Mouse (Mus musculus) cerebral cortex, adult 2 months (tissue): Measurements from ENCODE around the gene Insyn1.

Experiments
- WGBS: fragments of 180-500 bp; shearing (Covaris S2); methylation state at CpG from one replicate; pipeline ENCODE4 v1.1.7; 2018; 5-methylcytosine and 5-hydroxymethylcytosine counted together

The Insyn1 gene

GRCm38 (mm10) chr9:58489133-58489864 is 896 bp downstream of the Insyn1 start:
- WGBS = 6% methylated on average over 13 of the region's 13 CpGs

GRCm38 (mm10) chr9:58489865-58490165 is 1.4 kb downstream of the Insyn1 start:
- WGBS = 11% methylated on average over 7 of the region's 7 CpGs

GRCm38 (mm10) chr9:58490391-58490790 is 2.0 kb downstream of the Insyn1 start:
- whole genome bisulfite sequencing = 55% methylated on average over 2 of the region's 2 CpGs

GRCm38 (mm10) chr9:58495035-58495434 is 6.6 kb downstream of the Insyn1 start:
- 34% methylated on average over 2 of the region's 2 CpGs for WGBS

DNA sequence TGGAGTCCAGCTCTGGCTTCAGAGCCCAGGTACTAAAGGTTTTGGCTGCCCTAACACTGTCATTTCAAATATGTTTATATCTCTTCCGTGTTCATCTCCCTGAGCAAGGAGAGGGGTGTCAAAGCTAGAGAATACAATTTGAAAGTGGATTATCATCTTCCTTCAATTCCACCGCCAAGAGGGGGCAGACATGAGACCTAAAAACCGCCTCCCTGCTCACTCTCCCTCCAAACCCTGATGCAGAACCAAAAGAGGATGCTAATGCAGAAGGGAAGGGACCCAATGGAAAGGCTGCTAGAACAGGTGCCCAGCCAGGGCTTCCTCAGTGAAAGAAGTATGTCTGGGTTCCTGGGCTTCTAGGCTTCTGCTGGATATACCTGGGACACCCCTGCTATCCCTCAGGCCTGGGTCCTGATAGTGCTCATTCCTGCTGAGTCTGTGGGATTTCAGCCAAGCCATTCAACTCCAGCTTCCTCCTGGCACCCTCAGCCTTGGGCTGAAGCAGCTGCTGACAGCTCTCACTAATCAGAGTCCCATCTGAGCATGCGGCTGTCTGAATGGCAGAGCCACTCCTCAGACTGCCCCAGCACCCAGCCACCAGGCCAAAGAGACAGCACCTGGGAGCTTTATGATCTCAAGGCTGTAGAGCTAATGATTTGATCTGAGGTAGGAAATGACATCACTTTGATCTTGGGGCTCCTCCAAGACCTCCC is 8.2 kb downstream of the Insyn1 start:
- WGBS = 25% methylated on average over 4 of the region's 4 CpGs

GRCm38 (mm10) chr9:58497942-58498341 is 9.5 kb downstream of the Insyn1 start:
- 59% methylated on average over 4 of the region's 4 CpGs for WGBS

GRCm38 (mm10) chr9:58500946-58501345 is 12.5 kb downstream of the Insyn1 start:
- 80% methylated on average over 5 of the region's 5 CpGs for WGBS

DNA sequence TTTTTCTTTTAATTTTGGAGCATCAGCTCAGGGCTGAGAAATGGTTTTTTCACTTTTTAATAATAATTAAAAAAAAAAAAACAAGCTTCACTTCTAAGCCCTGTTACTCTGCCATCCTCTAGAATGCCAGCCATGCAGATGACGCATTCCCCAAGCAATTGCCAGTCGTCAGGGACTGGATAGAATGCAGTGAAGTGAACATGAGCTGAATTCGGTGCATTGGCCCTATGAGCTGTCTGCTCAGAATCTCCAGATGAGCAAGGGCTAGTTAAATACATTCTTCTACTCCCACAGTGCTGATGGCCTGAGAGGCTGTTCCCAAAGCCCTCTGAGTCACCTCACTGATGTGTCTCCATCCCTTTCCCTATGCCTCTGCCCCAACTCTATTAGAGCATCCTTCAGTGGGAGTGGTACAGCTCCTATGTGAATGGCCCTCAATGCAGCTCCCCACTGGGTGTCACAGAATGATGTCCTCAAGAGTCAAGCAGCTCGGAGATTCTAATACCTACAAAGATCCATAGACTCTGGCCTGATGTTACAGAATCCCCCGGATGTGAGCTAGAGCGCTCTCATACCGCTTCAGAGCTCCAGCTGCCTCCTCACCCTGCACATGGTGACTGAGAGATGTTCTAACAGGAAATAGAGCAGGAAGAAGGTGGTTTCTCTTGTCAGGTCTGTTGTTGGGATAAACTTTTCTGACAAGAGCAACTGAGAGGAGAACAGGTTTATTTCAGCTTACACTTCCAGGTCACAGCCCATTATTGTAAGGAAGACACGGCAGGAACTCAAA is 19.0 kb downstream of the Insyn1 start:
- 80% methylated on average over 8 of the region's 8 CpGs for WGBS

GRCm38 (mm10) chr9:58510452-58510851 is 22.0 kb downstream of the Insyn1 start:
- WGBS = 89% methylated on average over 5 of the region's 5 CpGs

GRCm38 (mm10) chr9:58513749-58514148 is 25.3 kb downstream of the Insyn1 start:
- 78% methylated on average over 5 of the region's 5 CpGs for WGBS

DNA sequence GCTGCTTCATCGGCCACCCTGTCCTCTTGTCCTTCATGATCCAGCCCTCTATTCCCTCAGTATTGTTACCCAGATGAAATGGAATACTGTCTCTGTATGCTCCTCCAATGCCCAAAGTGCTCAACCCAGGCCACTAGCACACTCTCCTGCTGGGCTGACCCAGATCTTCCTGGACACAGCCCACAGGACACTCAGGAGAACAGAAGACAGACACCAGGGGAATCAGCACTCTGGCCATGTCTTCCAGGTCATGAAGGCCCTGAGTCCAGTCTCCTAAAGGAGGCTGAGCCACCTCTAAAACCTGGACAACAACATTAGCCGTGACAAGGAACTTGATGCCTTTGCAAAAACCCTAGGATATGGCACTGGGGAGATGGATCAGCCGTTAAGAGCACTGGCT is 28.1 kb downstream of the Insyn1 start:
- WGBS = 80% methylated on average over 3 of the region's 3 CpGs

DNA sequence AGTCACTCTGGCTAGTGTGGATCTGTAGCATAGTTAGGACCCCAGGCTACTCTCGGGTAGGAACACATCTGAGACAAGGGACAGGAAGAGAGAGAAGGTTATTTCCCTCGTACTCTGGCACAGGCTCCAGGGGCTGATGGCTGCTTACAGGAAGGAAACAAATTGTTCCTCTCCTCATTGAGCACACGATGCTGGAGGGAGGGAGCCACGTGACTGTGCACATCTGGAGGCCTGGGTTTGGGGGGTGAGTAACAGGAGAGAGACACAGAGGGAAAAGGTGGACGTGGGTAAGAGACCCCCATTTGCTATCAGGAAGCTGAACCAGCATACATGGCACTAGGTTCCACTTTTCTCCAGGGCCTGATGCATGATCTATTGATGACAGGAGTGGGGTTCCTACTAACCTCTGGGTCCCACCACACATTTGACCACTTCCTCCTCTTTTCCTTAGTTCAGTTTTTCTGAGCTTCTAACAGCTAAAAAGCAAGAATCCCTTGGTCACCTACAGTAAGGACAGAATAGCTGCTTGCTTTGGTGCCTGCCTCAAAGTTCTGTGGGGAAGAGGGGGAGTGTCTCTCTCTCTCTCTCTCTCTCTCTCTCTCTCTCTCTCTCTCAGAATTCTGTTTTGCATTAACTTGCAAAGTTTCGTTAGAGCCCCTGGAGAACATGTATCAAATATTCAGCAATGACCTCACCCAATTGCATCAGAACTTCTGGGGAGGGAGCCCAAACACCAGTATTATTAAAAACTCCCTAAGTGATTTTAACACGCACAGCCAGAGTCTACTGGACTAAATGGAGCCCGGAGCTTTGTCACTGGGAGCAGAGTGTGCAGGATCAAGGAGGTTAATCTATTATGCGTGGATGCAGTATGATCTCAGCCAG is 29.7 kb downstream of the Insyn1 start:
- WGBS = 55% methylated on average over 9 of the region's 9 CpGs

DNA sequence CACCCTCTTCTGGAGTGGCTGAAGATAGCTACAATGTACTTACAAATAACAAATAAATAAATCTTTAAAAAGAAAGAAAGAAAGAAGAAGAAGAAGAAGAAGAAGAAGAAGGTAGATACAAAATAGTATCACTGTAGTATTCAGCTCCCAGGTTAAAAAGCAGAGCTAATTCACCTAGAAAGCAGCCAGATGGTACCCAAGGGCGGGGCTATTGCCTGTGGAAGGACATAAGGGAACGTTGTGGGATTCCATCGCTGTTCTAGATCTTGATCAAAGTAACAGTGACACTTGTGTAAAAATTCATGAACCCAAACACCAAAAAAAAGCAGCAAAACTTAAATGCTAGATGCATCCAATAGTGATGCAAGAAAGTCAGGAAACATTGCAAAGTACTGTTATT is 31.6 kb downstream of the Insyn1 start:
- WGBS = 76% methylated on average over 3 of the region's 3 CpGs

- WGBS = 84% methylated on average over 5 of the region's 5 CpGs
Measured at GRCm38 (mm10) chr9:58520816-58521581, 32.6 kb downstream of the Insyn1 start.

DNA sequence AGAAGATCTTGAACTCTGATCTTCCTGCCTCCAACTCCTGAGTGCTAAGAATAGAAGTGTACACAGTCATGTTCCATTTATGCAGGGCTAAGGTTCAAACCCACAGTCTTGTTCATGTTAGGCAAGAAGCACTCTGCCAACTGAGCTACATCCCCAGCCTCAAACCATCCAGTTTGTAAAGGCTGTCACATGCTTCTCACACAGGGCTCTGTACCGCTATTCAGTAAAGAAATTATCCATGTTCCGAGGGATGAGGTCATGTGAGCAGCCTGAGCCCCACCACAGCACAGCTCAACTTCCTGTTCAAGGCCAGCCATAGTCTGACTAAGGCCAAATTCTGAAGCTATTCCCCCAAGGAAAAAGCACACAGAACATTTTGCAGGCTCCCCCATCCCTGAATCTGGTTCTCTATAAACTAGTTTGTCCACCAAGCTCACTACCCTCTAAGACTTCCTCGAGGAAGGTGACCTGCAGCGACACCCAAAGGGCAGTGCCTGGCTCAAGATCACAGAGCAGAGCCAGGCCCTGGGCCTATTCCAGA is 33.5 kb downstream of the Insyn1 start:
- 52% methylated on average over 4 of the region's 4 CpGs for WGBS

GRCm38 (mm10) chr9:58525108-58525507 is 36.7 kb downstream of the Insyn1 start:
- 91% methylated on average over 4 of the region's 4 CpGs for WGBS

GRCm38 (mm10) chr9:58527841-58528240 is 39.4 kb downstream of the Insyn1 start:
- WGBS = 69% methylated on average over 4 of the region's 4 CpGs

GRCm38 (mm10) chr9:58530407-58530806 is 42.0 kb downstream of the Insyn1 start:
- WGBS = 94% methylated on average over 13 of the region's 13 CpGs

DNA sequence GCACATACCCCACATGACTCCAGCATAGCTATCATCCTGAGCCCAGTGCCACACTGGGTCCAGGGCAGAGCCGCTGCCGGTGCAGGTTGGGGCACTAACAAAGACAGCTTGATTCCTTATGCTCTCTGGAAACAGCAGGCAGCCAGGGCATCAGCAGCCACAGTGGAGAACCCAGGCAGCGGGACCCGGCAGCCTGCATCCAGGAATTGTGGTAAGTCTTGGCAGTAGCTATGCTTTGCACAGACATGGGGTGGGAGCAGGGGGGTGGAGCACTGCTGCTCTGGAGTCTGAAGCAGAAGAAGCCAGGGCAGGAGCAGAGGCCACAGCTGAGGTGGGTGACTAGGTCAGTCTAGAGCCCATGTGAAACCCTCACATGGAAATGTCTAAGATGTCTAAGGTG is 43.8 kb downstream of the Insyn1 start:
- WGBS = 47% methylated on average over 4 of the region's 4 CpGs

- WGBS = 65% methylated on average over 6 of the region's 6 CpGs
Measured at GRCm38 (mm10) chr9:58533322-58533721, 44.9 kb downstream of the Insyn1 start.

DNA sequence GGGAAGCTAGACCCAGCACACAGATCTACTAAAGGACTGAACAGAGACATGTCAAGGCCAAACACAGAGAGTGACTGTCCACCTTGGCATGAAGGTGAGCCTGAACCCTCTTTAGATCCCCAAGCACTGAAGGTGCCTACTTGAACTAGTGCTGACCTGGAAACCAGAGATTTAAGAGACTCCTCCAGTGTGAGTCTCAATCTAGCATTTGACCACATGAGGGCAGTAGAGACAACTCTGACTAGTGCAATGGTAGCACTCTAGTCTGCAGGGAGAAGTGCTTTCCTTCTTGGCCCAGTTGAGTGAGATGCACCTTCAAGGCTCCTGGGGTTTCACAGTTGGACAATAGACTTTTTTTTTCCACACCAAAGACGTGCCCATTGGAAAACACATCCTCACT is 46.4 kb downstream of the Insyn1 start:
- 50% methylated on average over 1 of the region's 1 CpGs for WGBS
